Mouse (Mus musculus): ENCODE data around the gene Ttc34. TPM values are rescaled to one million over a fixed set of nuclear protein-coding genes. Genes with fewer than 3 reads are reported as not detected.

Gene Ttc34
- total RNA-seq, 2 experiments from 2014 or later = 0.15 to 0.18 TPM

DNA sequence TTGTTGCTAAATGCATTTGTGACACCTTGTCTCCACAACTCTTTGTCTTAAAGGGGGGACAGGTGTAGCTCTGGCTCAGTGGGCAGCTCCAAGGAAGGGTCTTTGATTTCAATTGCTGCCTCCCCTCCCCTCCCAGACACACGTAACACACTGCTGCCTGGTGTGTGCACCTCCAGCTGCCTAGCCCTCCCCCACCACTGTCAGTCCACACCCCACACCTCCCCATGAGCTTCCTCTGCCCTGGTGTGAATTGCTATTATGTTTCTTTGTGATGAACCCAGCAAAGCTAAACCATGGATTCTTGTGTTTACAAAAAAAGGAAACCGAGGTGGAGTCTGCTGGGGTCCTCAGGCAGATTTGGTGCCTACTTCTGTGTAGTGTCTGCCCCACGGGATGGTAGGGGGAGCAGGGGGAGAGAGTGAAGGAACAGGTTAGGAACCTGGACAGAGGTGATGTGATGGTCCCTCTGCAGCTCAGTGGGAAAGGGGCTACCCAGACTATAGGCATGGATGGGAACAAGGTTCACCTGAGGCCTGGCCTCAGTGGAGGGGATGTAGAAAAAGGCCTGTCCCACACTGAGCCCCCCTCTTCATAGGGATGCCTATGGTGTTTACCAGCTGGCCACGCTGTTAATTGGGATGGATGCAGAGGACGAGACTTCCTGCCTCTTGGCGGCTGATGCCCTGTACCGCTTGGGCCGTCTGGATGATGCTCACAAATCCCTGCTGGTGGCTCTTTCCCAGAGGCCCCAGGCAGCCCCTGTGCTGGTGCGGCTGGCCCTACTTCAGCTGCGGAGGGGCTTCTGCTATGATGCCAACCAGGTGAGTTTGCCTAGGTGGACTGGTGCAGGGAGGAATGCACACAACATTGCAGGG lies 20.3 kb downstream of the Ttc34 start:
- DNase-seq = no peak

DNA sequence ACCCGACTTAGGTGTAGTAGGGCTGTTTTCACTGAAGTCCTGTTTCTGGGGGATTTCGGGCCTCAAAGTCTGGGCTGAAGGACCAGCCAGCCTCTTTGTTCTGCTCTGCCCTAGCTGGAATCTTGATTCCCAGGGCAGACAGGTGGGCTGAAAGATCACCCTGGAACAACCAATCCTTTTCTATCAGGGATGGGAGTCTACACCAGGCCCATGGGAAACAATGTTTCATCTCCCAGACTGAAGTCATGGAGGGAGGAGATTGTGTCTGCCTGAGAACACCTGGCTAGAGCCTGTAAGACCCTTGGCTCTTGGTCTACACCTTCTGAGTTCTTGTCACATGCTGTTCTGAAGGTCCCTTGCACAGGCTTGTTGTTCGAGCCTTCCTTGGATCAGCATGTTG lies 21.3 kb downstream of the Ttc34 start:
- no peak for DNase-seq

GRCm38 (mm10) chr4:154861967-154862366 lies 24.7 kb downstream of the Ttc34 start:
- no peak for DNase-seq

- DNase-seq = no peak
These were observed 26.2 kb downstream of the Ttc34 start for GRCm38 (mm10) chr4:154863436-154863935.

DNA sequence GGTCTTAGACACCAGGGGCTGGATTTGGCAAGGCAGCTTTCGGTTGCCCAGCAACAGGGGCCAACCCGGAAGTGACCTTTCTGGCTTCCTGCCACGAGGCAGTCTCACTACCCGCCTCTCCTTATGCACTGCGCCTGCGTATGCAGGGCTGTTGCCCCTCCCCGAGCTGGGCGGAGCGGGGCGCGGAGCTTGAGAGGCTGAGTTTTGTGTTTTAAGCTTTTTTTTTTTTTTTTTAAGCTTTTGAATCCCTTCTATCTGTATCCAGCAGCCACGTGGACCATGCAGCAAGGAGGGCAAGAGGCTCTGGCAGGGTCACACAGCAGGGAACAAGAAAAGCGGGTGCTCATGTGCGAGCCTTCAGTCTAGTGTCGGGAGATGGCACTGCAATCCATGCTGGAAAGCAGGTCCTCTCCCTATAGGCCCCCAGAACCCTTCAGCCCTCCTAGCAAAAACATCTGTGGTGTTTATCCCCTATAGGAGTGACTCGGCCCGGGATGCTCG lies 27.1 kb downstream of the Ttc34 start:
- peak; percentile 93 for DNase-seq

DNA sequence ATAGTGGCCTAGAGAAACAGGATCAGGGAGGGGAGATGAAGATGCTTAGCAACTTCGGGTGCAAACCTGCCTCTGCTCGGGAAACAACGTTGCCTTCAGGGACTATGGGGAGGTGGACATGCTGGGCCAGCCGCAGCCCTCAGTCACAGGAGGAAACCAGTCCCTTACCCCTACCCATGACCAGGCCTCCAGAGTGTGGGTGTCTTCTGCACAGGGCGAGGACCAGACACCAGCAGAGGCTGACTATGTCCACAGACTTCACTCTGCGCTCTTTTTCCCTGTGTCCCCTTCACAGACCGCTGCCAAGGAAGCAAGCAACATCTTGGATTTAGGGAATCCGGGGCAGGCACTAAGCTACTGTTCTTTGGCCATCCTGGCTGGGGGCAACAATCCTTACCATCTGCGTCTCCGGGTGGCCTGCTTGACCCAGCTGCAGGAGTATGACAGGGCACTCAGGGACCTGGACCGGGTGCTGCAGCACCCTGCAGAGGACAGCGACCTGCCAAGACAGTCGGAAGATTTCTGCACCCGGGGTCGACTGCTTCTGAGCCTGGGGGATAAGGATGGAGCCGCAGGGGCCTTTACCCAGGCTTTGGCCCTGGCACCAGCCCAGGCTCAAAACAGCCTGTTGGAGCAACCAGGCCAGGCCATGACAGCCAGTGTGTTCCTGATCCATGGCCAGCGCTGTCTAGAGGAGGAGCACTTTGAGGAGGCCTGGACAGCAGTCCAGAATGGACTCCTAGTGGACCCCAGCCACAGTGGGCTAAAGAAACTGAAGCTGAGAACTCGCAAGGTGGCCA lies 27.9 kb downstream of the Ttc34 start:
- no peak for DNase-seq

DNA sequence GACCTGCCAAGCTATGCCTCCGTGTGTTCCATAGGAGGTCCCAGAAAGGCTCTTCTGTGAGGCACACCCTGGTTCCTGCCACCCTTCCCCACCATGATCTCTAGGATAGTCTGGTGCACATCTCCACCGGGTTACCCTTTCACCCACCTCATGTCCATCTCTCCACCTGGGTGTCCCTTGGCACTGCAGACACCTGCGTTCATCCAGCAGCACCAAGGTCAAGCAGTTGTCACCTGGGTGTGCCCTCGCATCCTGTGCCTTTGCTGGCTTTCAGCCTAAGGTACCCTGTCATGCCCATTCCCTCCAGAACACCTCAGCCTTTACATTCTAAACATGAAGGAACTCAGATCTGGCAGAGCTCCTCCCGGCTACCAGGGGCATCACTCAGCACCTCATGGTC lies 29.1 kb downstream of the Ttc34 start:
- no peak for DNase-seq

GRCm38 (mm10) chr4:154867257-154867656 lies 30.0 kb downstream of the Ttc34 start:
- DNase-seq = no peak

- DNase-seq = no peak
These were observed 32.2 kb downstream of the Ttc34 start, which contains the start of gene Mmel1 for GRCm38 (mm10) chr4:154869440-154869839. TSS of gene Mmel1 (plus strand) at chr4:154869585.

DNA sequence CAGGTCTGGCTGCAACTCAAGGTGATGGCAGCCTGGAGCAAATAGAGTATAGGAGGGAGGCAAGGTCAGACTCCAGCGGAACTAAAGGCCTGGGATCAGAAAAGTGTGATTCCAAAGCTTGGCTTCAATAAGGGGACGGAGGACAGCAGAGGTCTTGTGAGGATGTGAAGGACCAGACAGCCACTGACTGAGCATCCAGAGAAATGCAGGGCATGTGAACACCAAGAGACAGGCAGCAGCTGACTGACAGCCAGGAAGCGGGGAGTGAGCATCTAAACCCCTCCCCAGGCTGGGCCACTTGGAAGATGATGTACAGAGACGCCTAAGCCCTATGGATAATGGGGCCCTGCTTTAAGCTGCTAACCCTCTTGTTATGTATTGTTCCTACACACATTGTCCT lies 33.5 kb downstream of the Ttc34 start:
- no peak for DNase-seq

DNA sequence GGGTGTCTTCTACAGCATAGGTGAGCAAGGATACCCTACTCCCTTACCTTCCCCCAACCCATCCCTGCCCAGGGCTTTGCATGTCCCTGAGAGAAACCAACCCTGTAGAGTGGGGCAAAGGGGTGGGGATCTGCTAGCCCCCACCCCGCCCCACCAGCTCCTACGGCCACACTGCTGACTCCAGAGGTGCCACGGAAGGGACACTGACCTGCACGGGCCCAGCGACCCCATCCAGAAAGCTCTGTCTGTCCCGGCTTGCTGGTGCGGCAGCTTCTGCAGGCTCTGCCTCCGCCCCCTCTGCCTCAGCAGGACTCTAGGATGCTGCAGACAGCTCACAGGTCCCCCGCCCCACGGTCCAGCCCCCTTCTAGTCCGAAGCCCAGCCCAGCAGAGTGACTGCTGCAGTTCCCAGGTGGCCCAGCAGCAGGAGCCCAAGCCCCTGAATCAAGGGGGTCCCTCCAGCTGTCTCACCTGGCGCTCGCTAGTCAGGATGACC lies 34.5 kb downstream of the Ttc34 start:
- no peak for DNase-seq

- DNase-seq = no peak
These were observed 35.9 kb downstream of the Ttc34 start for GRCm38 (mm10) chr4:154873186-154873585.

- DNase-seq = peak; percentile 93 to 97
These were observed 40.7 kb downstream of the Ttc34 start for GRCm38 (mm10) chr4:154877864-154878548.

- peak; percentile 61 to 78 for DNase-seq
These were observed 43.5 kb downstream of the Ttc34 start for GRCm38 (mm10) chr4:154880730-154881129.

GRCm38 (mm10) chr4:154882014-154882659 lies 44.9 kb downstream of the Ttc34 start:
- no peak for DNase-seq

DNA sequence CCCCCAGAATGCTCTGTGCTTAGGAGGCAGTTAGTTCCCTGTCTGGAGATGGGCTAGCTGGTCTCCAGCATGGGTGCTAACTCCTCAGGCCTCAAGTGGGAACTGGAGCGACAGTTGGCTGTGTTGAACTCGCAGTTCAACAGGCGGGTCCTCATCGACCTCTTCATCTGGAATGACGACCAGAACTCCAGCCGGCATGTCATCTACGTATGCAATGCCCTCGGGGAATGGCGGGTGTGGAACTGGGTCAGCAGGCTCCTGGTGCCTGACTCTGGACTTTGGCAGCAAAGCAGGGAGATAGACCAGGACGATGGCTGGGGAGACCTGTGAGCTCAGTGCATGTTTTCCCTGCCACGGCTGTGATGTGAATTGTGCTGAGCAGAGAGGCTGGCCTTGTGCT lies 48.2 kb downstream of the Ttc34 start:
- no peak for DNase-seq

- no peak for DNase-seq
These were observed 49.8 kb downstream of the Ttc34 start for GRCm38 (mm10) chr4:154886876-154887592.

GRCm38 (mm10) chr4:154887593-154888250 lies 50.5 kb downstream of the Ttc34 start:
- DNase-seq = no peak

- DNase-seq = no peak
These were observed 53.6 kb downstream of the Ttc34 start for GRCm38 (mm10) chr4:154890887-154891286.

DNA sequence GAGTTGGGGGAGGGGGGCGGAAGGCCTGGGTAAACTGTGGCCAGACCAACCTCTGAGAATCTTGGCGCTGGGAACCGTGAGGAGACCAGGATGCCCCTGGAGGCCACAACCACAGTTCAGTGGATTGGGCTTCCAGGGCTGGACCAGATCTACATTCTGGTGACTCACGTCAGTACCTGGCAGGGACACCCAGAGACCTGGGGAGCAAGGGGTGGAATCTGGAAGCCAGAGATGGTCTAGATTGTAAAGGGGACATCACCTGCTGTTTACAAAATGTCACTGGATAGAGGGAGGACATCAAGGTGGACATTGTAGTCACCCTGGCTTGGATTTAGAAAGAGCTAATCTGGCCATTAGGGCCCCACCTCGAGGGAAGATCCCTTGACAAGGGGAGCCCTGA lies 58.3 kb downstream of the Ttc34 start:
- DNase-seq = no peak
